Mouse (Mus musculus) spleen, postnatal 4 days (tissue): ENCODE measurements at regions not wholly inside any gene's neighbourhood (a gene's known extent, or its start where the extent isn't known, plus 50 kb on each side); places are given as distances from the start of the nearest gene placed in this dataset.

Experiments used
- DNase-seq, 2 experiments: peaks; one replicate each; pipeline ENCODE4 v3.0.0; 2022; ENCODE audit warnings: low spot score in 2 of 2

DNA sequence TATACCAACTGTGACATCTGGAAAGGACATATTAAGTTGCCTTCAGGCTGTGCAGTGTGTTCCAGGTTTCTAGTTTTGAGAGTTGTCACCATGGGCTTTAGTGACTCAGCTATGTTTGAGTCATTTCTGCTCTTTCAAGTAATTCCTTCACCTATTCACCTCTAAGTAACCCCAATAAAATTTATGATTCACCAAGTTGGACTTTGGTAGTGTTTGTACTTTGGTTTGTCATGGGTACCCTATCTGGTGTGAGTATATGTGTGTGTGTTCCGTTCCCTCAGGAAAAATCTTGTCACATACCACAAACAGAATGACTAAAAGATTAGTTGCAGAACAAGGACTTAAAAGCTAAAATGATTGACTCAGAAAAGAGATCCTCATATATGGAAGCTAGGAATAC, 76.8 kb upstream of the Crbn start:
- no peak for DNase-seq

DNA sequence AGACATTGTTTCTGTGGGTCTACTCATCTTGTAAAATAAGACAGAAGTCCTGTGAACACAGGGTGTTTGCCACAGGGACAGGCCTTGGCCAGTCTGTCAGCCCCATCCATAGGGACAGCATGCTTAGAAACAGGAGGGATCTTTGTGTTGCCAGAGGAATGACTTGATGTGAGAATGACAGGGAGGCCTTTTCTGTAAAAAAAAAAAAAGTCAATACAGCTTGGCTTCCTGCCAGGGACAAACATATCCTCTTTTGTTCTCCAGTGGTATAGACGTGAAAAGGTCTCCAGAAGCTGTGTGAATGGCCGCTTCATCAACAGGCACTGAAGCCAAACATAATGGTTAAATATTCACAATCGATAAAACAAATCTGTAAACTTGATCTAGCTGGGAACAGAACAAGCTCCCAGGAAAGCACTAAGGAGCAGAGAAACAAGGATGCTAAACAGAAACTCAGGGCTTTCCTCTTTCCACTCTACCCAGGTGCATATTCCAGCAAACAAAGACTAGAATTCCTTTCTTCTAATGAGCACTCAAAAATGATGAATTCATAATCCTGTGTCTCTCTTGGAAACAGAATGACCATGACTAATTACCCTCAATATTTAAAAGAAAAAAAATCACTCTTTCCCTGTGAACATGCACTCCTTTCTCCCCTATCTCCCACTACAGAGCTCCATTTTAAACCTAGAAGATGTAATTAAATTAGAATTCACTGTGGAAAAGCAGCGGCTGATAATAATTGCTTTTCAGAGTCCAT, 92.2 kb upstream of the Crbn start:
- DNase-seq: no peak

DNA sequence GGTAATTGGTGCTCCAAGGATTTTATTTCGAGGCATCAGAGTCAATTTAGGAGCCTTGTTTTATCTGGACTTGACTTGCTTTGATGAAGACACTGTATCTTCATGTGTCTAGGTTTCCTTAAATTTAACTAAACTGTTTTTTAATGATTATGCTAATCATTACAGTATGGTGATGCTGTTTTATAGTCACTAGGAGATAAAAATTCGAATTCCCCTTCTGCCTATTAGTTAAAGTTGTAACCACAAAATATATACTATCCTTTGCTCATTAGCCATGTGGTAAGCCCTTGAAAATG, 92.7 kb upstream of the Crbn start:
- DNase-seq: no peak

DNA sequence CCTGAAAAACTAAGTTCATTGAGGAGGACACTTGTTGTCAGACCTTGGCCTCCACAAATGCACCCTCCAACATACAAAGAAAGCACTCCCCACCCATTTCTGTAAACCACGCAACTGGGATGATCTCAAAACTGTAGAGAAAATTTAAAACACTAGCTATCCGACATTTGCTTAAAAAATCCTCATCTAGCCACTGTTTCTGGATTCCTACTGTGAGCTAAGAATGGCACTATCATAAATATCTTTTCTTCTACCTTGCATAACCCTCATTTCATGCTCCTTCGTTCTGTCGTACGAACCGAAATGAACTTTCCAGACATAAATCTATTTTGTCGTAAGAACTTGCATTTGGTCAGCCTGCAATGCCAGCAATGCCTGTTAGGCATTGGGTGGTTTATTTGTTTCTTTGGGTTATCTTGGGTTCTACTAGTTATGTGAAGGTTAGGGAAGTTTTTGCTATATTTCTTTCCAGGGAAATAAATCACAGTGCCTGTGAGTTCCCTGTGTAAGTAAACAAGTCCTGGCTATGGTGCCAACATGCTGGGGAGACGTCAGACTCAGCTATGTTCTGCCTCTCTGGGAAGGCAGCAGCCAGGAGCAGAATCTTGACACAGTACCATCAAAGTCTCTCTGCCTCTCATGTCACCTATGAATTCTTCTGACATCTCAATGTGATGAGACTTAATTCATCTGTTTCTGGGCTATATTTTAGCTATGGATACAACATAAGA, 104.2 kb upstream of the Crbn start:
- no peak for DNase-seq

DNA sequence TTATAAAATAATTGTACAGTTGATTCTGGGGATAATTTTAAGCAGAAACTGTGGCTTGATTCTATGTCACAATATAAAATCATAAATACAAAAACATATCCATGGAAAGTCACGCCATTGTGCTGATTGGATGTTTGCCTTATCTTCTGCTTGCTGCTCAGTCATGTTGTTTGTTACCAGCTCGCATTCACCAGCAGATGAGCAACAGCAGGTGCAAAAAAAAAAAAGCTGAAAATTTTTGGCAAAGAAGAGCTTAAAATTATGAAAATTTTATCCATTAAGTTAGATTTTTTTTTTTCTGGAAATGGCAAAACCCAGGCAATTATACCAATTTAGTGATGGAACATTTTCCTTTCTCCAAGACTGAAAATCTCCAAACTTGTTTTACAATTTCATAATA, 115.2 kb upstream of the Crbn start:
- DNase-seq: no peak

DNA sequence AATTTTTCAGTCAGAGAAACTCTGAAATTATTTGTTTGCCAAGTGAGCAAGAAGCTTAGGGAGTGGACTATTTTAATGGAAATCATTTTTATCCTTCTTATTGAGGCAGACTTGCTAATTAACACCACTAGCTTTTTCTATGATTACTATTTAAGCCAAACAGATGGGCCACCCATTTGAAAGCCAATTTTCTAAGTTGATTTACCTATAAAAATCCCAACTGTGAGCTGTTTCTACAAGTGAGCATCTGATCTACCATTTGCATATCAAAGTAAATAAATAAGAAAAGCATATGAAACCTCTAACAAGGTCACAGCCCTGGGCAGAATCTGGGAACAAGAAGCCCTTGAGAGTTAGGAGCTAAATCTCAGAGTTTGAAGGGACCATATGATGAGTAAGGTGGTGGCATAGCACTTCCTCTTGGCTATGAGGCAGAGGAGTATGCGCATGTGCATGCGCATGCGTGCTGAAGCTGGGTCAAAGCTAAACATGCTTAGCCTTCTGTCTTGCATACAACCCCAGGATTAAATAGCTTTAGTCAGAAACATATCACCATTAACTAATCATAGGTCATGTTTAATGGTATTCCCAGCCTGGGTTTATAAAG, 116.9 kb upstream of the Crbn start:
- DNase-seq: no peak

DNA sequence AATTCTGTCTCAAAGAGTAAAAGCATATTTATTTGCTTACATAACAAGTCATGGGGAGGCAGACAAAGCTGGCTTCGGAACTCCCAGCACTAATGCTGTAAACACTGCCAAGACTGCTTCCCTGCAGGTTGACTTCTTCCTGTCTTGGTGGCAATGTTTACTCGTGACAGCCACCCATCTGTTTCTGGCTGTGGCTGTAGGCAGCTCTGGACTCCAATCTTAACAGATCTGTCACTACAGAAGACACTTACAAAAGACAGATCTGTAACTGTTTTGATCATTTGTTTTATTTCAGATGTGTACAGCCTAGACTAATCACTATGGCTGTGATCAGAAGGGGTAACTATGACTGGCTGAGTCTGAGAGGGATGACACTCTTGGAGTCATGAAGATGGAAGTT, 121.1 kb upstream of the Crbn start:
- no peak for DNase-seq

DNA sequence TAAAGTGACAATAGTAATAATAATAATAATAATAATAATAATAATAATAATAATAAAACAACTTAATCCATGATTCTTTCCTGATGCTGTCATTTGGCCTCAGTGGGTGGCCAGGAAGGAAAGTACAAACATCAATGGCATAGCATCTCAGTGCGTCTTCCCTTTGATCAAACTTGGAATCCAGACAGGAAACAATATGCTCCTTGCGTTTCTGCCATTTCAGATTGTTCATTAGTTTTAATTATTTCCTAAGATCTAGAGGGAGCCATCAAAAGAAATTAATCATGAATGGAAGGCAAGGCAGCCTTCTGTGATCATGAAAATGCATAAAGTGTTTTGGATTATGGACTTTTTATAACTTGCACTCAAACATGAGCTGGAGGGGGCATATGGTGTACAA, 125.6 kb upstream of the Crbn start:
- DNase-seq: no peak

DNA sequence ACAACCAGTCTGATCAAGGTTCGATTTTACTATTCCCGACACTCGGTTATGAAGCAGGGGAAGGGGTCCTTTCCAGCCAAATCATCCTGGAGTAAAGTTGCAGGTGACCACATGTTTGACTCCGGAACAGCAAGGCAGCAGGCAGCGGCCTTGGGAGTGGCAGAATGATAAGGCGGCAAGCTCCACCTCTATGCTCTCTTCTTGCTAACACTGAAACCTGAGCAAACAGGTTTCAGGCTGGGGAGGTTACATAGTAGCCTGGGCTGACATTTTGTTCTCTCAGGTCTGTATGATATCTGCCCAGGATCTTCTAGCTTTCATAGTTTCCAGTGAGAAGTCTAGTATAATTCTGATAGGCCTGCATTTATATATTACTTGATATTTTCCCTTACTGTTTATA, 133.7 kb upstream of the Crbn start:
- no peak for DNase-seq

DNA sequence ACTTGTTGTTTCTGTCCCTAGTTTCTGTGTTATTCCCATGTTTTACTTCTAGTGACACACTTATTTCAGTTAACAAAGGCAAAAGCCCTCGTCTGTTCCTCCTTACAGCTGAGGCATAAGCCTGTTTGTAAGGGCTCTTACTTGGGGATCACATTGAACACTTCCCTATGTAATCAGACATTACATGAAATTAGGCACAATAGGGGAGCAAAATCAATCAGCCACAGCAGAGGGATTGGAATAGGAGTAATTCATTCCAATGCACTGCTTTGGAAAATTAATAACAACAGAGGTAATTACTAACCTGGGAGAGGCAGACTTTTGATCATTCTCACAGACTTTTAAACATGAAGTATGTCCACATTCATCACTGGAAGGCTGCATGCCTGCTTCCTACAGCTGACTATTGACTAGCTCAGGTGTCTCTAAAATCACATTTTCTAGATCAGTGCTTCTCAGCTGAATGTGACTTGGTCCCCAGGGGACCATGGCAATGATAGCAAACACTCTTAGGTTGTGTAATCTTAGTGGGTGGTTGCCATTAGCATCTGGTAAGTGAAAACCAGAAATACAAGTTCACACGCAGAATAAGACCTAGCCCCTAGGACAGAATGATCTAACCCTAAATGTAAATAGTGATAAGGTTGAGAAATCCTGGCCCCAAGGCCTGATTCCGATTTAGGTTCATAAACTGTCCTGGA, 146.5 kb upstream of the Crbn start:
- DNase-seq: no peak

DNA sequence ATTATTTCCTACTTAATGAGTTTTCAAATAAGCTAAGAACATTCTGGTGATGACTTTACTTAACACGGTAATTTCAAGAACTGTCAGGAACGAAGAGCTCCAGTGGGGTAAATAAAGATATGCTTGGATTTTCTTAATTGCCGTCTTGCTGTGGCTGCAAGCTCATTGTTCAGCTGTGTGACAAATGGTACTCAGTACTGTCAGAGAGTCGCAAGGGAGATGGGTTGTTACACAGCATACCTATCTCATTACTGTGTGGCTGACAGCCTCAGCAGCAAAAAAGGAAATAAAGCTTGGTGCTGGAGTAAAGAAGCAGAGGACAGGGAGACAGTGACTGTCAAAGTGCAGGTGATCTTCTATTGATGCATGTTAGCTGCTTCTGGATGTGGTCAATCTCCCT, 151.0 kb upstream of the Crbn start:
- DNase-seq: no peak

DNA sequence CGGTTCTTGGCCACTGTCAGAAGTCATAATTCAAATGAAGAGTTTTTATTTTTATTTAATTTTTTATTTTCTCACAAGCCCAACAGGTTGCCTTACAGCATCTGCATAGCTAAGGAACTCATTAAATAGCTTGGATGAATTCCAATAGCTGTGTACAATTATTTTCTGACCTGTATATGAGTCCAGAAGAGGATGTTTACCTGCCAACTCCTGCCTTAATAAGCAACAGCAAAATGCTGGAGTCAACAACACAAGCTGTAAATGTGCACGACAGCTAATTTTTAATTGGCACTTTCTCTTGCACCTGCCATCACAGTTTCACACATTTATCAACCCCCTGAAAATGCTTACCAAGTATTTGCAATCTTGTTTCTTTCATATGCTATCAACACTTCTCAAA, 161.4 kb upstream of the Crbn start:
- DNase-seq: no peak

DNA sequence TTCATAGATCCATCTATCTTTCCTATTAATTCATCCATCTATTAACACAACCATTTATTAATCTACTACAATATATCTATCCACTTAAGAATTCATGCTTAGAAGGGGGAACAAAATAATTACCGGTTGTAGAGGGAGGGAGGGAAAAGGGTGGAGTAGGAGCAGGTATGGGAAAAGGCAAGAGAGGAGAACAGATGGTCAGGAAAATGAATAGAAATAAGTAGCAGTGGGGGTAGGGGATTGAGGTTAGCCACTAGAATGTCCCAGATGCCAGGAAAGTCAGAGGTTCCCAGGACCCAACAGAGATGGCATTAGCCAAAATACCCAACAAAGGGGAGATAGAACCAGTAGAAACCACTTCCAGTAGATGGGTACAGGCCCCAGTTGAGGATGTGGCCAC, 164.5 kb upstream of the Crbn start:
- no peak for DNase-seq

DNA sequence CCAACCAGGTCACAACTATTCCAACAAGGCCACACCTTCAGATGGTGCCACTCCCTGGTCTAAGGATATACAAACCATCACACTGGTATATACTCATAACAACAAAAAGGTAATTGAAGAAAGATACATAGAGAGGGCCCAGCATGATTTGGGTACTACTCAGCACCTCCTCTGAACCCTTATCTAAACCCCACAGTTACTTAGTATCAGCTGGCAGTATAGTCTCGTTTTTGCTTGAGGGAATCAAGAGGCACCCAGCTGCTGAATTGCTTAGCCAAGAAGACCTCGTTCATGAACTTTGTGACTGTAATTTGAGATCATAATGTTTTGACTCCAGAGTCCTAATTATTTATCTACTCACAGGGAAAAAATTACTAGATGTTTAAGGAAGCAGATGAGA, 175.6 kb upstream of the Crbn start:
- no peak for DNase-seq

DNA sequence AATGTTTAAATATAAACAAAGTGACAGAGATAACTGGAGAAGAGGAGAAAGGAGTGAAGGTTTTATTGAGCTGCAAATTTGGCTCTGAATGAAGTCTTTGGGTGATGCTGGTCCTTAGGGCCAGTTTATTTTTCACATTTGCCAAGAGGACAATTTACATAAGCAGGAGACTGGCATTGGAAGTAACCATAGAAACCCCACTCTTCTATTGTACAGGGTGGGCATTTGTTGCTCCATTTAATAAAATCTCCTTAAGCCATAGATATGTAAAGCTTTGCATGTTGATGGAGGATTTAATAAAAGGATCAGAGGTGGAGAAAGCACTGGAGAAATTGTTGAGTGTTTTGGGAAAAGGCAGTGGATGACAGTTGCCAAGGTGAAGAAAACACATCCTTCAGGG, 178.8 kb upstream of the Crbn start:
- no peak for DNase-seq

DNA sequence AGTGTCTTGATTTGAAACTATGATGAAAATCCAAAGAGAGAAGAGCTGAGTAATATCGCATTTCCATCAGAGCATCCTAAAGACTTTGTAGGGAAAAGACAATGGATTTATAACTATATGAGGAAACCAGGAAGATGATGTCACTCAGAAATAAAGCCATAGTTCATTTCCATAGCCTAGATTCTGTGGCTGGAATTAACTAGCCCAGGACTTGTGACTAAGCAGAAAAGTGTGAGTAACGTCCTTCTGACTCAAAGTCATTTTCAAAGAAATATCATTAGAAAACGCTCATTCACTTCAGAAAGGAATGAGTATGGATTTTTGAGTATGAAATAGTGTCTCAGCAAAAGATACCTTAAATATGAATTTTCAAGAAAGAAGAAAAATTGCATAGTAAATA, 179.9 kb upstream of the Crbn start:
- DNase-seq: no peak

DNA sequence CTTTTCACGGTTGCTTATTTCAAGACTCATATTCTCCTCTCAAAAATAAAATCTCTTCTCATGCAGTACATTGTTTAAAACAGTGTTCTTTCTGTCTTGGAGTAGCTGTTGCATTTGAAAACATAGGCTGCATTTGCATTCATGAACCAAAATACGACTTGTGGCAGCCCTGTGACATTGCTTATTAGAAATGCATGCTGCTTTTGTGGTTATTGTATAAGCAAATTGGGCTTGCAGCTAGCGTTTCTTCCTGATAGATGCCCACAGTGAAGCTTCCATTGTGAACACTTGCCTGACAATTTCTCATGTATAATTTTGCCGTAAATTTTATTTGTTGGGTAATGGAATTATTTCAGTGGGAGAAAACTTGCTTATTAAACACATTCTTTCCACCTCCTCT, 180.3 kb upstream of the Crbn start:
- no peak for DNase-seq

DNA sequence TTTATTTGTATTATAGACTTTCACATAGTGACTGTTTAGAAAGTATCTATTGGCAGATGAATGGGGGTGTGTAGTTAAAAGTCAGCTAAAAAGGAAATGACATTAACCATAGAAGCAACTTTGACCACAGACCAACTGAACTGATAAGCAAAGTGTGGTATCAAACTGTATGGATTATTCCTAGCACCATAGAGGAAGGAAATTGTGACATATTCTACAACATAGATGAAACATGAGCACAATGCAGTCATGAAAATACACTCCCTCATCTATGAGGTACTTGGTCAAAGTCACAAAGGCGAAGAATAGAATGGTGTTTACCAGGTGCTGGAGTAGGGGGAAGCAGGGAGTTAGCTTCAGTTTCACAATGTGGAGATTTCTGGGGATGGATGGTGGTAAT, 181.4 kb upstream of the Crbn start:
- DNase-seq: no peak

DNA sequence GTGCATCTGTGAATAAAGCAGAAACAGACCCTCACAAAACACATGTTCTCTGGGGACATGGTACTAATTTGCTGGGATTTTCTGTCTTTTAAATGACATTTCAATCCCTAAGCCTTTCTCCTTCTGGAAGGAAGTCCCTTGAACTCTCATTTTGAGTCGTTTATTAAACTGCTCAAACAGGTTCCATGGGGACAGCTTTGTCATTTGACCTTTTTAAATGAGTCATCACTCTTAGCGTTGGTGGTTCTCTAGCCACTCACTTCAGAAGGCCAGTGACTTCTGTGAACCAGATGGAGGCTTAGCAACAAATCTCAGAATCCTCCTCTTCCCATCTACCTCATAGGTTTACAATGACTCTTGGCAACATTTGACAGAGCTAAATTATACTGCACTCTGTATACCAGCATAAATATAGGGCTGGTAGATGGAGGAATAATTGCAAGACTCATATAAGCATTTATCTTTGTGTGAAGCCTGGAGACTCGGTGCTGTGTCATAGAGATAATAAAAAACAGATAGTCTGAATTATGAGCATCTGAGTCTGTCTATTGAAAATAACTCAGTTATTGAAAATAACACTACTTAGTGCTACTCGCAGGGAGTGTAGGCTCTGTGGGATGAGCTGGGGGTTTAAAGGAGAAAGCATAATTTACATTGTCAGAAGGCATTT, 185.4 kb upstream of the Crbn start:
- no peak for DNase-seq

DNA sequence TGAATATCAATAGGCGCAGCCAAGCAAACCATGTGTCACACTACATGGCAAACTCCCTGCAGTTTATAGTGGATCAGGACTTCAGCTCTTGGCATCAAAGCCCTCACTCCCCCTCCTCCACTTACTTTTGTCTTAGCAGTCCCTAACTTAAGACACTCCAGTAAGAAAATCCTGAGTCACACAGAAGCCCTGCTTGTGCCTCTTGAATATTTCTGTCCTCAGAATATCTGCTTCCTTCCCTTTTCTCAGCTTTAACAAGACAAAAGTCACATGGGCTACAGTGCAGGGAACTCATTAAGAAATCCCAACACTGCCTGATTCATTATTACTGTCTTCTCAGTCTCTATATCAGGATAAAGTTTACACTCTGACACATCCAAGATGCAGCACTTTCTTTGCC, 191.7 kb upstream of the Crbn start:
- no peak for DNase-seq

DNA sequence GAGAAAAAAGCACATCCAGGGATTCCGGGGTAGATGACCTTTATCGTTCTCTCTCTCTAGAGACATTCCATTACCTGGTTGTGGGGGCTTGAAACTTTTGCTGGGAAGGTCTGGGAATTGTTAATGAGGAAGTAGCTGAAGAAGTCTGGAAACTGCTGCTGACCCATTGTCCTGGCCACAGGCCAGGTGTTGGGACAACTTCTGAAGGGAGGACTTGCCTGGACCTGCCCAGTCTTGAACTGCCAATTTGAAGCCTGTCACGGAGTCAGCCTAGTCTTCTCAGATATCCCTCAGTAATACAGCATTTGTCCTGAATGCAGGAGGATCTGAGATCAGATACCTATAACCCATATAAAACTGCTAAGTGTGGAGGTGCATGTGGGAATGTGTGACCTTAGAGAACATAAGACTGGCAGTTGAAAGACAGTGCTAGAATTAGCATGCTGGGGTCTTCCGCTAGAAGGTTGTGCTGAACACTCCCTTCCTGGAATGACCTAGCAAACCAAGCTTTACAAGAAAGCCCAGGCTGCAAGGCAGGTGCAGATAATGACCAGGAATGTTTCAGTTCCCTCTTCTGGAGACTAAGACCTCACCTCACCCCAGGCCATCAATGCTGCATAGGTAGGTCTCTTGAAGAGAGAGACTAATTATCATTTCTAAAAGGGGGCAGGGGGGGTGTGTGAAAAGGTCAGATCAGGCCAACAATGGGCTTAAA, 204.7 kb upstream of the Crbn start:
- DNase-seq: no peak

DNA sequence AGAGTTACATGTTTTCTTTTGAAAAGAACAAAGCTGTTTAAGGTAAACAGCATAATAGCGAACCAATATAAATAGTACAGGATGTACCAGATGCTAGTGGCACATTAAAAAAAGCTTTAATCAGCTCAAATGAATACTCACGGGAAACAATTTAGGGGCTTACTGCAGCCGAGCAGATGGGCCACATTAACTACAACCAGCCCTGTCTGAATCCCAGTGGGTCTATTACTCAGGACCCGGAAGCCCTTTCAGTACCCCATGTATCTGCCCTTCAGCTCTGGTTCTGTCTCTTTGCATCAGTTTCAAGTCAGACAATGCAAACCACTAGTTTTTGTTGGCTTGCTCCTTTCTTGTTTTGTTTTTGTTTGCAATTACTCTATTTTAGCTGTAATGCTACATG, 210.9 kb upstream of the Crbn start:
- DNase-seq: no peak
